Mouse (Mus musculus): ENCODE data around the gene Arl4a. TPM values are rescaled to one million over a fixed set of nuclear protein-coding genes. Genes with fewer than 3 reads are reported as not detected.

Gene Arl4a
- polyA plus RNA-seq, 1 experiment = 112 TPM

- Histone ChIP-seq H3K27ac (ENCODE audit: control insufficient read depth, insufficient read depth, low read depth, low read length, poor library complexity) (no peak overlapping the region), H3K4me1 (ENCODE audit: control insufficient read depth, insufficient read depth, low read length) (no peaks in the 10 kb centered on the region; the same call in 1 of the 2 replicates), H3K4me3 (replicated peaks; ENCODE audit: control insufficient read depth, low read depth, low read length) (no peak overlapping the region)
- TF ChIP-seq CTCF (IDR thresholded peaks at IDR 0.05; ENCODE audit: control insufficient read depth, insufficient read depth, low read length) (0 out of 2 replicates have a peak, but pooled peaks have one; percentile 19), POLR2A (IDR thresholded peaks at IDR 0.05; ENCODE audit: borderline replicate concordance, control insufficient read depth, low read depth, low read length) (no peak)
Measured at GRCm38 (mm10) chr12:40040067-40040466, 2.2 kb upstream of the Arl4a start.

- peak overlapping the region; percentile 96 for H3K4me3 ChIP-seq (replicated peaks; ENCODE audit: control insufficient read depth, low read depth, low read length)
- no peaks in the 10 kb centered on the region; the same call in 1 of the 2 replicates for H3K4me1 ChIP-seq (ENCODE audit: control insufficient read depth, insufficient read depth, low read length)
- TF ChIP-seq POLR2A (IDR thresholded peaks at IDR 0.05; ENCODE audit: borderline replicate concordance, control insufficient read depth, low read depth, low read length) (peak; percentile 98), CTCF (IDR thresholded peaks at IDR 0.05; ENCODE audit: control insufficient read depth, insufficient read depth, low read length) (peak; percentile 64)
- under 1% methylated on average over 60 of the region's 60 CpGs for WGBS
- peak overlapping the region; percentile 96 for H3K27ac ChIP-seq (ENCODE audit: control insufficient read depth, insufficient read depth, low read depth, low read length, poor library complexity)
Measured at GRCm38 (mm10) chr12:40037226-40037813, 505 bp downstream of the Arl4a start.

GRCm38 (mm10) chr12:40036666-40037065, 1.2 kb downstream of the Arl4a start:
- H3K4me1 ChIP-seq (ENCODE audit: control insufficient read depth, insufficient read depth, low read length) = no peaks in the 10 kb centered on the region; the same call in 1 of the 2 replicates
- WGBS = 1% methylated on average over 11 of the region's 11 CpGs
- H3K4me3 ChIP-seq (replicated peaks; ENCODE audit: control insufficient read depth, low read depth, low read length) = peak overlapping the region; percentile 96
- peak overlapping the region; percentile 79 for H3K27ac ChIP-seq (ENCODE audit: control insufficient read depth, insufficient read depth, low read depth, low read length, poor library complexity)
- no peak for TF ChIP-seq CTCF (IDR thresholded peaks at IDR 0.05; ENCODE audit: control insufficient read depth, insufficient read depth, low read length)
- TF ChIP-seq POLR2A (IDR thresholded peaks at IDR 0.05; ENCODE audit: borderline replicate concordance, control insufficient read depth, low read depth, low read length) = no peak

- TF ChIP-seq POLR2A (IDR thresholded peaks at IDR 0.05; ENCODE audit: borderline replicate concordance, control insufficient read depth, low read depth, low read length) = no peak
- no peak for TF ChIP-seq CTCF (IDR thresholded peaks at IDR 0.05; ENCODE audit: control insufficient read depth, insufficient read depth, low read length)
- Histone ChIP-seq H3K4me3 (replicated peaks; ENCODE audit: control insufficient read depth, low read depth, low read length) (peak overlapping the region; percentile 32), H3K27ac (ENCODE audit: control insufficient read depth, insufficient read depth, low read depth, low read length, poor library complexity) (no peak overlapping the region), H3K4me1 (ENCODE audit: control insufficient read depth, insufficient read depth, low read length) (no peaks in the 10 kb centered on the region; the same call in 1 of the 2 replicates)
- 26% methylated on average over 4 of the region's 4 CpGs for WGBS
Measured at GRCm38 (mm10) chr12:40035506-40035905, 2.3 kb downstream of the Arl4a start.

GRCm38 (mm10) chr12:40029201-40029600, 8.6 kb downstream of the Arl4a start:
- TF ChIP-seq CTCF (IDR thresholded peaks at IDR 0.05; ENCODE audit: control insufficient read depth, insufficient read depth, low read length) = no peak
- TF ChIP-seq POLR2A (IDR thresholded peaks at IDR 0.05; ENCODE audit: borderline replicate concordance, control insufficient read depth, low read depth, low read length) = no peak
- Histone ChIP-seq H3K4me1 (ENCODE audit: control insufficient read depth, insufficient read depth, low read length) (no peaks in the 10 kb centered on the region; the same call in 1 of the 2 replicates), H3K27ac (ENCODE audit: control insufficient read depth, insufficient read depth, low read depth, low read length, poor library complexity) (no peak overlapping the region), H3K4me3 (replicated peaks; ENCODE audit: control insufficient read depth, low read depth, low read length) (no peak overlapping the region)
- WGBS = 78% methylated on average over 4 of the region's 4 CpGs

- WGBS = 70% methylated on average over 3 of the region's 3 CpGs
- TF ChIP-seq CTCF (IDR thresholded peaks at IDR 0.05; ENCODE audit: control insufficient read depth, insufficient read depth, low read length) = no peak
- TF ChIP-seq POLR2A (IDR thresholded peaks at IDR 0.05; ENCODE audit: borderline replicate concordance, control insufficient read depth, low read depth, low read length) = no peak
- Histone ChIP-seq H3K4me1 (ENCODE audit: control insufficient read depth, insufficient read depth, low read length) (no peaks in the 10 kb centered on the region; the same call in 1 of the 2 replicates), H3K27ac (ENCODE audit: control insufficient read depth, insufficient read depth, low read depth, low read length, poor library complexity) (no peak overlapping the region), H3K4me3 (replicated peaks; ENCODE audit: control insufficient read depth, low read depth, low read length) (no peak overlapping the region)
Measured at GRCm38 (mm10) chr12:40027846-40028245, 10.0 kb downstream of the Arl4a start.

GRCm38 (mm10) chr12:40027444-40027843, 10.4 kb downstream of the Arl4a start:
- TF ChIP-seq POLR2A (IDR thresholded peaks at IDR 0.05; ENCODE audit: borderline replicate concordance, control insufficient read depth, low read depth, low read length) (no peak), CTCF (IDR thresholded peaks at IDR 0.05; ENCODE audit: control insufficient read depth, insufficient read depth, low read length) (no peak)
- Histone ChIP-seq H3K27ac (ENCODE audit: control insufficient read depth, insufficient read depth, low read depth, low read length, poor library complexity) (peak overlapping the region; percentile 38; the same call in 1 of the 2 replicates), H3K4me1 (ENCODE audit: control insufficient read depth, insufficient read depth, low read length) (no peaks in the 10 kb centered on the region; the same call in 1 of the 2 replicates), H3K4me3 (replicated peaks; ENCODE audit: control insufficient read depth, low read depth, low read length) (no peak overlapping the region)
- WGBS = 48% methylated on average over 3 of the region's 3 CpGs

- H3K4me3 ChIP-seq (replicated peaks; ENCODE audit: control insufficient read depth, low read depth, low read length) = no peak overlapping the region
- TF ChIP-seq CTCF (IDR thresholded peaks at IDR 0.05; ENCODE audit: control insufficient read depth, insufficient read depth, low read length) = no peak
- no peak for TF ChIP-seq POLR2A (IDR thresholded peaks at IDR 0.05; ENCODE audit: borderline replicate concordance, control insufficient read depth, low read depth, low read length)
- 59% methylated on average over 2 of the region's 2 CpGs for WGBS
- H3K27ac ChIP-seq (ENCODE audit: control insufficient read depth, insufficient read depth, low read depth, low read length, poor library complexity) = no peak overlapping the region
- no peaks in the 10 kb centered on the region; the same call in 1 of the 2 replicates for H3K4me1 ChIP-seq (ENCODE audit: control insufficient read depth, insufficient read depth, low read length)
Measured at GRCm38 (mm10) chr12:40023918-40024317, 13.9 kb downstream of the Arl4a start.

All from bone marrow, adult 2 months (tissue).